ENCODE assay signal across 9 mouse cellular contexts in genomic region chr5:93045371-93045714, GRCm38 (mm10). TPM values are rescaled to one million over a fixed set of nuclear protein-coding genes. Genes with fewer than 3 reads are reported as not detected.
DNase-seq lines count a peak whose midpoint lies in the region; ATAC-seq lines count a peak whose summit lies in the region.
"Had no signal": no experiment of that assay in that cellular context is flagged by ENCODE, and none has a peak within 500 bp of the region (broad histone marks: within the 10 kb centered on the region; RNA-seq: fewer than 3 reads in every experiment).

No protein-coding gene starts in this region.

- no peak overlapping the region for H3K27ac ChIP-seq in kidney, embryonic 14.5 days (ENCODE audit: low read depth, low read length)
- H3K27ac ChIP-seq in embryonic facial prominence, embryonic 11.5 days (replicated peaks; ENCODE audit: low read depth, low read length), result no peak overlapping the region
- no peak overlapping the region for H3K27ac ChIP-seq in hindbrain, embryonic 16.5 days (ENCODE audit: low read depth, low read length)
- H3K27ac ChIP-seq in midbrain, embryonic 15.5 days, result no peak overlapping the region
- H3K27ac ChIP-seq: macrophage had no signal

- H3K27me3 ChIP-seq in kidney, embryonic 14.5 days (ENCODE audit: control insufficient read depth, insufficient read depth, low read length), result peaks cover 30% of the 10 kb centered on the region
- peaks cover 37% of the 10 kb centered on the region for H3K27me3 ChIP-seq in embryonic facial prominence, embryonic 11.5 days (ENCODE audit: control insufficient read depth, insufficient read depth, low read length)
- H3K27me3 ChIP-seq in hindbrain, embryonic 16.5 days (replicated peaks; ENCODE audit: control insufficient read depth, insufficient read depth, low read length), result peaks cover 49% of the 10 kb centered on the region
- H3K27me3 ChIP-seq in midbrain, embryonic 15.5 days (replicated peaks), result peaks cover 74% of the 10 kb centered on the region

- H3K9me3 ChIP-seq in kidney, embryonic 14.5 days (ENCODE audit: control insufficient read depth, low read length), result no peaks in the 10 kb centered on the region
- no peaks in the 10 kb centered on the region; the same call in 1 of the 2 replicates for H3K9me3 ChIP-seq in embryonic facial prominence, embryonic 11.5 days (replicated peaks; ENCODE audit: control insufficient read depth, low read length)
- no peaks in the 10 kb centered on the region for H3K9me3 ChIP-seq in hindbrain, embryonic 16.5 days (ENCODE audit: control insufficient read depth, low read length)
- no peaks in the 10 kb centered on the region for H3K9me3 ChIP-seq in midbrain, embryonic 15.5 days

- H3K9ac ChIP-seq in kidney, embryonic 14.5 days (ENCODE audit: low read depth, low read length), result peak overlapping the region; percentile 32
- H3K9ac ChIP-seq in embryonic facial prominence, embryonic 11.5 days (replicated peaks; ENCODE audit: low read length), result peak overlapping the region; percentile 44; the same call in 1 of the 2 replicates
- H3K9ac ChIP-seq in hindbrain, embryonic 16.5 days (ENCODE audit: low read depth, low read length), result peak overlapping the region; percentile 61
- H3K9ac ChIP-seq in midbrain, embryonic 15.5 days, result peak overlapping the region; percentile 28; the same call in 1 of the 2 replicates

- no peak for DNase-seq in kidney, adult 11 months
- DNase-seq in embryonic facial prominence, embryonic 11.5 days (ENCODE audit: low spot score), result no peak
- no peak for DNase-seq in cerebellum, adult 11 months
- DNase-seq in frontal cortex, adult 2 months (ENCODE audit: extremely low spot score in 1 of 2, low spot score in 1 of 2), result no peak
- DNase-seq in gastrocnemius, adult 8-10 months (ENCODE audit: low spot score in 2 of 2), result no peak

- no peak for ATAC-seq in kidney, embryonic 14.5 days (ENCODE audit: low FRiP score, low TSS enrichment)
- ATAC-seq in embryonic facial prominence, embryonic 11.5 days (replicated peaks; ENCODE audit: insufficient number of reproducible peaks, low FRiP score, low TSS enrichment, low read depth), result no peak
- peak; percentile 43 for ATAC-seq in hindbrain, embryonic 16.5 days
- ATAC-seq in midbrain, embryonic 15.5 days (replicated peaks), result peak; percentile 27; the same call in 1 of the 2 replicates

- H3K4me1 ChIP-seq in kidney, embryonic 14.5 days (ENCODE audit: control insufficient read depth, insufficient read depth, low read length), result peaks cover 19% of the 10 kb centered on the region
- peaks cover 7% of the 10 kb centered on the region; the same call in 1 of the 2 replicates for H3K4me1 ChIP-seq in embryonic facial prominence, embryonic 11.5 days (ENCODE audit: control insufficient read depth, insufficient read depth, low read length)
- H3K4me1 ChIP-seq in hindbrain, embryonic 16.5 days (ENCODE audit: control insufficient read depth, insufficient read depth, low read depth, low read length), result peaks cover 16% of the 10 kb centered on the region
- peaks cover 21% of the 10 kb centered on the region for H3K4me1 ChIP-seq in midbrain, embryonic 15.5 days

- H3K4me2 ChIP-seq in kidney, embryonic 14.5 days (replicated peaks; ENCODE audit: low read depth, low read length), result peak overlapping the region; percentile 81
- H3K4me2 ChIP-seq in embryonic facial prominence, embryonic 11.5 days (ENCODE audit: low read depth, low read length), result peak overlapping the region; percentile 98
- peak overlapping the region; percentile 99 for H3K4me2 ChIP-seq in hindbrain, embryonic 16.5 days (ENCODE audit: low read length)
- H3K4me2 ChIP-seq in midbrain, embryonic 15.5 days, result peak overlapping the region; percentile 98

- H3K36me3 ChIP-seq in kidney, embryonic 14.5 days (ENCODE audit: control insufficient read depth, insufficient read depth, low read length), result no peaks in the 10 kb centered on the region
- no peaks in the 10 kb centered on the region for H3K36me3 ChIP-seq in embryonic facial prominence, embryonic 11.5 days (replicated peaks; ENCODE audit: control insufficient read depth, insufficient read depth, low read depth, low read length)
- no peaks in the 10 kb centered on the region for H3K36me3 ChIP-seq in hindbrain, embryonic 16.5 days (ENCODE audit: control insufficient read depth, insufficient read depth, low read length)
- H3K36me3 ChIP-seq in midbrain, embryonic 15.5 days (replicated peaks), result no peaks in the 10 kb centered on the region

- H3K4me3 ChIP-seq in kidney, embryonic 14.5 days (ENCODE audit: low read length), result peak overlapping the region; percentile 49
- H3K4me3 ChIP-seq in embryonic facial prominence, embryonic 11.5 days (ENCODE audit: low read depth, low read length), result peak overlapping the region; percentile 48
- H3K4me3 ChIP-seq in hindbrain, embryonic 16.5 days (ENCODE audit: low read length), result peak overlapping the region; percentile 56
- H3K4me3 ChIP-seq in midbrain, embryonic 15.5 days, result peak overlapping the region; percentile 48

- WGBS in kidney, embryonic 14.5 days, result under 1% methylated on average over 19 of the region's 19 CpGs
- under 1% methylated on average over 19 of the region's 19 CpGs for WGBS in embryonic facial prominence, embryonic 11.5 days
- 1% methylated on average over 19 of the region's 19 CpGs for WGBS in hindbrain, embryonic 16.5 days
- 1% methylated on average over 19 of the region's 19 CpGs for WGBS in midbrain, embryonic 15.5 days

RNA-seq across cellular contexts. Expression of gene Sowahb, which starts 0.5 kb away (rescaled TPM):
- 1.4 and 1.7 TPM in 2 replicates for polyA plus RNA-seq in kidney, embryonic 14.5 days (2014; fragmentation: Nextera tagmentation; extraction: Ambion mirVana)
- 0.45 and 0.66 TPM in 2 replicates for polyA plus RNA-seq in embryonic facial prominence, embryonic 11.5 days (2014; fragmentation: Nextera tagmentation; extraction: Ambion mirVana)
- 0.07 TPM in 1 of 2 replicates, not detected in the other for polyA plus RNA-seq in hindbrain, embryonic 16.5 days (2015; fragmentation: Nextera tagmentation; extraction: Ambion mirVana)
- polyA plus RNA-seq in midbrain, embryonic 15.5 days (2015; fragmentation: Nextera tagmentation; extraction: Ambion mirVana), result 0.04 TPM in 2 replicates
- polyA plus RNA-seq in frontal cortex, adult 2 months (2012; rRNA removed), result 5.2 and 5.4 TPM in 2 replicates
- total RNA-seq in gastrocnemius, adult 8-10 months (2022), result under 1 TPM; 0.16 to 0.25 (median 0.21) TPM
- polyA plus RNA-seq: macrophage had no signal

RNA-seq across cellular contexts. Expression of gene Sept11, which starts 47.9 kb away (rescaled TPM):
- 131 and 224 TPM in 2 replicates for polyA plus RNA-seq in kidney, embryonic 14.5 days (2014; fragmentation: Nextera tagmentation; extraction: Ambion mirVana)
- polyA plus RNA-seq in embryonic facial prominence, embryonic 11.5 days (2014; fragmentation: Nextera tagmentation; extraction: Ambion mirVana), result 236 and 261 TPM in 2 replicates
- polyA plus RNA-seq in hindbrain, embryonic 16.5 days (2015; fragmentation: Nextera tagmentation; extraction: Ambion mirVana), result 125 and 150 TPM in 2 replicates
- polyA plus RNA-seq in midbrain, embryonic 15.5 days (2015; fragmentation: Nextera tagmentation; extraction: Ambion mirVana), result 148 TPM in 2 replicates
- polyA plus RNA-seq in frontal cortex, adult 2 months (2012; rRNA removed), result 140 and 147 TPM in 2 replicates
- total RNA-seq in gastrocnemius, adult 8-10 months (2022), result 100 to 1,000 TPM in 1 of 4 experiments, 10 to 100 TPM in 3; 91.3 to 100 (median 94.8) TPM

Comparison
In these comparisons a context has a peak if more than half of its experiments do, and no peak if none do; other contexts are left out.
1. ATAC-seq: peak in hindbrain, embryonic 16.5 days (single experiment) and midbrain, embryonic 15.5 days (single experiment); none in kidney, embryonic 14.5 days (single experiment) and embryonic facial prominence, embryonic 11.5 days (single experiment).
2. Peak in every context shown above with its lines, with median percentiles within 50 percentile points of each other: H3K4me2 ChIP-seq, H3K4me3 ChIP-seq and H3K9ac ChIP-seq.